Mouse (Mus musculus): ENCODE measurements around the gene Ppid. TPM values are rescaled to one million over a fixed set of nuclear protein-coding genes. Genes with fewer than 3 reads are reported as not detected.

Gene Ppid
- polyA plus RNA-seq, 1 experiment, result 9.1 TPM

DNA sequence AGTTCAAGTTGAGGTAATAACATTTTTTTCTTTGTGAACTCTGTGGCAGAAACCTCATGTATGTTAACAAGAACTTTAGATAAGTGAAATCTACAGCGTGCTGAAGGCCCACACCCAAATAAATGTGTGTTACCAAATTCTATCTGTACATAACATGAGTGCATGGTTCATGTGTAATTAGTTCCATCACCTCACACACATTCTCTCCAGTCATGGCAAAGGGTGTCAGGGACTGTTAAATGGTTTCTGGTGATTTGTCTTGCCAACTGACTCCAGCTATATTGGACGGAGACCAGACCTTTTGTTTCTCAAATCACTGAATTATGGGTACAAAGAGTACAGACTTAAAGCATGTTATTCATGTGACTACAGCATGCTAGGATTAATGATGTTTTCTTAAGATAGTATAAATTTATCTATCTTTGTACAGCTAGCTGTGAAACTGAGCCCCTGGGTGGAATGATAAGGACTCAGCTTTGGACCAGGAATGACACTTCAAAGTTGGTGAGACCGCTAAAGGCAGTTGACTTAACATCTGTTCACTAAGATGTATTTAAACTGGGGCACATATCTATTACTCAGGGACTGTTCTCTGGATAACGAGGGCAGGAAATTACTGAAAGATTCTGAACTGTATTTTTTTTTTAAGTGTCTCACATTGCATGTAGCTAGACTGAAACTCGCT is 11.1 kb upstream of the Ppid start:
- DNase-seq, result no peak
- no peak for TF ChIP-seq CTCF (IDR thresholded peaks at IDR 0.05; ENCODE audit: insufficient read depth, low read length)
- no peak for TF ChIP-seq POLR2A (IDR thresholded peaks at IDR 0.05; ENCODE audit: borderline replicate concordance, extremely low read depth, low read depth, low read length)
- Histone ChIP-seq H3K4me1 (ENCODE audit: control insufficient read depth, insufficient read depth, low read length) (no peaks in the 10 kb centered on the region; the same call in 1 of the 2 replicates), H3K4me3 (replicated peaks; ENCODE audit: extremely low read depth, low read depth, low read length) (no peak overlapping the region)
- WGBS, result 68% methylated on average over 5 of the region's 5 CpGs

DNA sequence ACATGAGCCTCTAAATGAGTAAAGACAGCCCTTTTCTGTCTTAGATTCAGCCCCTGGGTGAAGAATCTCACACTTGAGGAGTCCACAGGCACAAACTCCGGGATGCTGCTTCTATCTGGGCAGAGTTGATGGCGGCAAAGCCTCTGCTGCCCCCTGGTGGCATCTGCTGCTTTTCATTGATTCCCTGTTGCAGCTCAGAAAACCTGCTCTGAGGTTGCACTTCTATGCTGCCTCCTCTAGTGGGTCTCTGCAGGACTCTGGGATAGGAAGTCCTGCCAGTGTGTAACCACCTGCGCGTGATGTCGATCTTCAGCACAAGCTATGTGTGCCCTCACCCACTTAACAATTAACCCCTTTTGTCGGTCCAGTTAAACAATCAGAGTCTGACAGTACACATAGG is 4.3 kb upstream of the Ppid start:
- peak; percentile 83 for DNase-seq
- under 1% methylated on average over 6 of the region's 6 CpGs for WGBS

DNA sequence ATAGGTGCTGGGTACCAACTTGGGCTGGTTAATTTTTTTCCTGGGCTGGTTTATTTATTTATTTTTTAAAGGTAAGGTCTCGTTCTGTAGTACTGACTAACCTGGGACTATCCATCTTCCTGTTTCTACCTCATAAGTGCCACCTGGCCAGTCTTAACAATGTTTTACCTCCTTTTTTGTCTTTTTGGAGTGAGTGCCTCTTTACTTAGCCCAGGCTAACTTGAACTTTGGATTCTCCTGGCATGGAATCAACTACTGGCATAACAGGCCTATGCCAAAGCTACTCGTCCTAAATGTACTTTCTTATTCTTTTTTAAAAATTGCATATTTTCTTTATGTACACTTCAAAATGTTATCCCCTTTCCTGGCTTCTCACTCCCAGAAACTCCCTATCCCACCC is 1.5 kb upstream of the Ppid start:
- no peak for DNase-seq
- Histone ChIP-seq H3K4me3 (replicated peaks; ENCODE audit: extremely low read depth, low read depth, low read length) (no peak overlapping the region), H3K4me1 (ENCODE audit: control insufficient read depth, insufficient read depth, low read length) (peaks cover 3% of the 10 kb centered on the region; the same call in 1 of the 2 replicates)
- 71% methylated on average over 2 of the region's 2 CpGs for WGBS
- TF ChIP-seq POLR2A (IDR thresholded peaks at IDR 0.05; ENCODE audit: borderline replicate concordance, extremely low read depth, low read depth, low read length) (no peak), CTCF (IDR thresholded peaks at IDR 0.05; ENCODE audit: insufficient read depth, low read length) (no peak)

More for the DNA sequence above, 4.3 kb upstream of the Ppid start:
- no peak for TF ChIP-seq POLR2A (IDR thresholded peaks at IDR 0.05; ENCODE audit: borderline replicate concordance, extremely low read depth, low read depth, low read length)
- TF ChIP-seq CTCF (IDR thresholded peaks at IDR 0.05; ENCODE audit: insufficient read depth, low read length), result peak; percentile 95
- no peak overlapping the region for H3K4me3 ChIP-seq (replicated peaks; ENCODE audit: extremely low read depth, low read depth, low read length)
- no peaks in the 10 kb centered on the region for H3K4me1 ChIP-seq (ENCODE audit: control insufficient read depth, insufficient read depth, low read length)

DNA sequence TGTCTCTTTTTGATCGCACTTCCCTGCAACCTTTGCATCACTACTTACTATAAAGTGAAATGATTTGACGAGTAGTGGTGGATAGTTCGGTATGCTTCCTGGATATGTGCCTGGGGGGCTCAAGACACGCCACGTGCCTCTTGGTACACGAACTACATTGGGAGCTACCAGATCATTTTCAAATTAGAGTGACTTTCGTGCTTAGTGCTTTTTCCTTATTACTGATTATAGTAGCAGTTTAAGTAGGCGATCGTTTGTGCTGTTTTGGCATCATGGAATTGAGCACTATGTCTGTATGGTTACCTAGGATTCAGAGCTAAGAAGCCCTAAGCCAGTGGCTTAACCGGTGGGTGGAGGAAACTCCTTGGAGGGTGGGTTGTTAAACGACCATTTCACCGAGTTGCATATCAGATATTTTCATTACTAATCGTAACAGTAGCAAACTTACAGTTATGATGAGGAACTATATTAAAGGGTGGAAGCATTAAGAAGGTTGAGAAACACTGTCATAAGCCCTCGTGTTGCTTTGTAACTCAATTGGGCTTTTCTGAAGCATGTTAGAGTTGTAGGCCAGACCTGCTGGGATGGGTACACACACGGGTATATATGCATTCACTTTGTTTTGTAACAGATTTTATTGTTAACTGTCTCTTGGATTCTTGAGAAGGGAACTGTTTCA is 790 bp downstream of the Ppid start:
- TF ChIP-seq POLR2A (IDR thresholded peaks at IDR 0.05; ENCODE audit: borderline replicate concordance, extremely low read depth, low read depth, low read length) (no peak), CTCF (IDR thresholded peaks at IDR 0.05; ENCODE audit: insufficient read depth, low read length) (no peak)
- Histone ChIP-seq H3K4me3 (replicated peaks; ENCODE audit: extremely low read depth, low read depth, low read length) (peak overlapping the region; percentile 68), H3K4me1 (ENCODE audit: control insufficient read depth, insufficient read depth, low read length) (peaks cover 3% of the 10 kb centered on the region; the same call in 1 of the 2 replicates)
- DNase-seq, result no peak
- 2% methylated on average over 15 of the region's 15 CpGs for WGBS

DNA sequence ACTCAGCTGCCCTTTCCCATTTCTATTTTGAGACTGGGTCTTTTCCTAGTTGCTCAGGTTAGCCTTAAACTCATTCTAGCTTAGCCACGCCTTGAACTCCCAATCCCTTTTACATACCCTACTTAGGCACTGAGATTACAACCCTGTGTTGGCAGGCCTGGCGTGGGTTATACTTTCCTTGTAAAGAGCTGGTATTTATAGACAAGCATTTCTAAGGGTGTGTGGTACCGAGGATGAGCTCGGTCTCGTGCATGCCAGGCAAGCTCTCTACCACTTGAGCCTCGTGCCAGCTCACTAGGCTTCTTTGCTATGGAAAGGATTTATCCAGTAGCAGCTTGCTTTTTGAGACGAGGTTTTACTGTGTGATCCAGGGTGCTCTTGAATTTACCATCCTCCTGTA is 4.3 kb downstream of the Ppid start:
- H3K4me1 ChIP-seq (ENCODE audit: control insufficient read depth, insufficient read depth, low read length), result peaks cover 3% of the 10 kb centered on the region; the same call in 1 of the 2 replicates
- 88% methylated on average over 7 of the region's 7 CpGs for WGBS
- TF ChIP-seq CTCF (IDR thresholded peaks at IDR 0.05; ENCODE audit: insufficient read depth, low read length) (no peak), POLR2A (IDR thresholded peaks at IDR 0.05; ENCODE audit: borderline replicate concordance, extremely low read depth, low read depth, low read length) (no peak)
- H3K4me3 ChIP-seq (replicated peaks; ENCODE audit: extremely low read depth, low read depth, low read length), result no peak overlapping the region
- DNase-seq, result no peak

DNA sequence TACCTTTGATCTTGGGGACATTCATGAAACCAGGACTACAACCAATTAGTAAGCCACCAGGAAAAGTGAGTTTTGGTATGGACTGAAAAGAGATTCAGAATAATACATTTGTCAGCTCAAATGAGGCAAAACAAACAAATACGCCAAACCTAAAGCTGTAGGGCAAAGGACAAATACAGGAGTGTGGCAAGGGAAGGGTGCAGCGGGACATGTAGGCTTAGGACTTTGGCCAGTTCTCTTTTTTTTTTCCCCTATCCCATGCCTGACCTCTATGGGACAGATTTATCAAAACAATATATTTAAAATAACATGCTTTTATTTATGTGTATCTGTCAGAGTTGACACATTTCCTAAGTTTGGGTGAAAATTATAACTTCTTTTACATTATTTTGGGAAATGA is 18.7 kb downstream of the Ppid start:
- Histone ChIP-seq H3K4me1 (ENCODE audit: control insufficient read depth, insufficient read depth, low read length) (no peaks in the 10 kb centered on the region), H3K4me3 (replicated peaks; ENCODE audit: extremely low read depth, low read depth, low read length) (no peak overlapping the region)
- no peak for DNase-seq
- 91% methylated on average over 2 of the region's 2 CpGs for WGBS
- TF ChIP-seq POLR2A (IDR thresholded peaks at IDR 0.05; ENCODE audit: borderline replicate concordance, extremely low read depth, low read depth, low read length) (no peak), CTCF (IDR thresholded peaks at IDR 0.05; ENCODE audit: insufficient read depth, low read length) (no peak)

DNA sequence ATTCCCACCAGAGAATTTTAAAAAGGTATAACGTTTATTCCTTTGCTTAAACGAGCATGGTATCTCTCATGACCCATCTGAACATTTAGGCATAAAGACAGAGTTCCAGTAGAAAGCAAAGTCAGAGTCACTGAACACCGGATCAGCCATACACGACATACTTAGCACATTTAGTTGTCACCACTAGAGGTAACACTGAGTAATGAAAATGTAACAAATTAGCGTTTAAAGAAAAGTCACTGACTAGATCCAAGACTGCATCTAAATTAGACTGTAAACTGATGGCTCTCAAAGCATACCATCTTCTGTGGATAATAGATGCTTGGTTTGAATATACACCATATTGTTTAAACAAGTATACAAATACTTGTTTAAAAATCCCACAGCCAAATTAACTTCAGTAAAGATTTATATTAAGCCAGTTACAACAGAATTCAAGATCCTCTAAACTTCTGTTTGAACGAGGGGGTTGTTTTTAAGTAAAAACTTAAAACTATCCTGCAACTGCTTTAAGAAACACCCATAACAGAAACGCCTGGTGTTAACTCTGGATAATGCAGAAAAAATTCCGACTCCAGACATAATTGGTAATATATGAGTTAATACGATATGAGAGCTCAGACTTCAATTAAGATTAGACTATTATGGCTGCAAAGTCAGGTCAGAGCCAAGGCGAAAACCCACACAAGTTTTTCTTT is 36.5 kb downstream of the Ppid start:
- 12% methylated on average over 10 of the region's 10 CpGs for WGBS
- no peak for DNase-seq

DNA sequence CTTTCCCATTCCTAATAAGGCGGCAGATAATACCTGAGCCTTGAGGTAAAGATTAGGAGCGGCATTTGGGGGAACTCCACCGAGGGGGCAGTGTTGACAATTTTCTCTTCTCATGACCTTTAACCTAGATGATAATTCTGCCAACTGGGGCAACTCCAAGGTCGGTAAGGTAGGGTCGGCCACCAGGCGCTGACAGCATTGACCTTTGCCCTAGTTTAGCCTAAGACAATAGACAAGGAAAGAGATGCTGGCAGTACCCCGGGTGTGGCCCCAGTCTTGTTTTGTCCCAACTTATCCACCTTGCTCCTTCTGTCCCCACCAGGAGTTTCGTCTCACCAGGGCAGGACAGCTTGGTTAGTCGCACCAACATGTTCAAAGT is 37.0 kb downstream of the Ppid start:
- TF ChIP-seq POLR2A (IDR thresholded peaks at IDR 0.05; ENCODE audit: borderline replicate concordance, extremely low read depth, low read depth, low read length) (no peak), CTCF (IDR thresholded peaks at IDR 0.05; ENCODE audit: insufficient read depth, low read length) (no peak)
- Histone ChIP-seq H3K4me3 (replicated peaks; ENCODE audit: extremely low read depth, low read depth, low read length) (peak overlapping the region; percentile 81), H3K4me1 (ENCODE audit: control insufficient read depth, insufficient read depth, low read length) (peaks cover 3% of the 10 kb centered on the region; the same call in 1 of the 2 replicates)
- no peak for DNase-seq
- WGBS, result under 1% methylated on average over 9 of the region's 9 CpGs

More for the DNA sequence above, 36.5 kb downstream of the Ppid start:
- H3K4me3 ChIP-seq (replicated peaks; ENCODE audit: extremely low read depth, low read depth, low read length), result peak overlapping the region; percentile 81
- no peak for TF ChIP-seq POLR2A (IDR thresholded peaks at IDR 0.05; ENCODE audit: borderline replicate concordance, extremely low read depth, low read depth, low read length)
- no peak for TF ChIP-seq CTCF (IDR thresholded peaks at IDR 0.05; ENCODE audit: insufficient read depth, low read length)
- H3K4me1 ChIP-seq (ENCODE audit: control insufficient read depth, insufficient read depth, low read length), result peaks cover 3% of the 10 kb centered on the region; the same call in 1 of the 2 replicates

DNA sequence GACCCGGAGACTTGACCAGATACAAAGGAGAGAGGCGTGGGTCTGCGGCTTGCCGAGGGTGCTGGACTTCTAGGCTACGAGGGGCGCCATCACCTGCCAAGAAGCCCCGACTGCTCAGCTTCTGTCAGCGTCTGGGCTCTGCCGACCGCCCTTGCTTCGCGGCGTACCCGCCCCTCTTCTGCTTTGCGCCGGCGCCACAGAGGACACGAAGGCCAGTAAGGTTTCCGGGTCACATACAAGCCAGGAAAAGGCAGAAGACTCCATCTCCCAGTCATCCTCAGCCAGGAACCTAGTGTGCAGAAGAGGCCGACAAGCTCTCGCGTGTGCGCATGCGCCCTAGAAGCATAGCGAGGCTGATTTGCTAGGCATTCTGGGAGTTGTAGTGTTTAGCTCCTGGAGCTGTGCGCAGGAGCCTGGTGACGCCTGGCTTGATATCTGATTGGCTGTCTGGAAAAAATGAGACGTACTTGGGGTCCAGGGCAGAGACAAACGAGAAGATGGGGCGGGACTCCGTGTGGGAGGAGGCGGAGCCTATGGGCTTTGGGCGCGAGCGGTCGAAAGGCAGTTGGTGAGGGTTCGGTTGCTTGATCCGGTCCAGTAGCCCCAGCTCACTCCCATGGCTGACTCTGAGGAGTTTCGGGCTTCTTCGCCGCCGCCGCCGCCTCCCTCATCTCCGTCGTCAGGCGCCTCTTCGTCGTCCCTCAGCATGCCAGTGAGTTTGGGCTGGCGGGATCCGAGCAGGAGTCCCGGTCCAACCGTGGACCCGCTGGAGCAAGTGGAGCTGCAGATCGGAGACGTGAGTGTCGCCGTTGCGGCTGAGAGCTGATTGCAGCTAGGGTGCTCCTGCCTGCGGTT is 37.6 kb downstream of the Ppid start, which contains the start of gene 4930579G24Rik:
Gene 4930579G24Rik (plus strand): TSS at position 519 of the 855 bp plus-strand sequence.
- Histone ChIP-seq H3K4me3 (replicated peaks; ENCODE audit: extremely low read depth, low read depth, low read length) (peak within 1 kb of the TSS; percentile 81), H3K4me1 (ENCODE audit: control insufficient read depth, insufficient read depth, low read length) (peaks cover 3% of the 10 kb centered on the region; the same call in 1 of the 2 replicates)
- TF ChIP-seq POLR2A (IDR thresholded peaks at IDR 0.05; ENCODE audit: borderline replicate concordance, extremely low read depth, low read depth, low read length) (peak; percentile 65; the same call in 1 of the 2 replicates), CTCF (IDR thresholded peaks at IDR 0.05; ENCODE audit: insufficient read depth, low read length) (no peak)
- DNase-seq, result peak; percentile 94
- WGBS, result under 1% methylated on average over 60 of the region's 60 CpGs
